In the genomic region with DNA sequence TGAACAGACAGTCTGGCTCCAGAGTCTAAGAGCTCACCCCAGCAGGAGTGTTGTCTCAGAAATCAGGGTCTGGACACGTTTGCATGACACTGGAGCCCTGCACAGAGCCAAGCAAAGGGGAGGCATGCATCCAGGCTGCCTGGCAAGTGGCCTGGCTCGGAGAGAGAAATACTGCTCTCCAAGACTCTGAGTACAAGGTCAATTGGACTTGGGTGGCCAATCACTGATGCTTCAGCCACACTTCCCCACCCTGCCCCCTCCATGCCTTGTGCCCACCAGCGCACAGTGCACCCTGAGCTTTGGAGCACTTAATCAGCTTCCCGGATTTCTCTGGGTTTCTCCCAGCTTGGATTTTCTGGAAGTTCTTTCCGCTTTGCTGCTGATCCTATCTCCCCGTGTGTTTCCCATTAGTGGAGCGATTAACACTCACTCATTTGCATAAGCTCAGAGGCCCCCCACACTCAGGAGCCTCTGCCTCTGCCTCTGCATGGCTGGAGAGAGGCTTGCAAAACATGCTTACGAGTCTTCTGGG, we compare ENCODE assay signal across 18 mouse cellular contexts. TPM values are rescaled to one million over a fixed set of nuclear protein-coding genes. Genes with fewer than 3 reads are reported as not detected.
DNase-seq lines count a peak whose midpoint lies in the region; ATAC-seq lines count a peak whose summit lies in the region.
"Had no signal": no experiment of that assay in that cellular context is flagged by ENCODE, and none has a peak within 500 bp of the region (broad histone marks: within the 10 kb centered on the region; RNA-seq: fewer than 3 reads in every experiment).

No protein-coding gene starts in this region.

- H3K27me3 ChIP-seq in heart, embryonic 16.5 days (ENCODE audit: control insufficient read depth, insufficient read depth, low read length) = no peaks in the 10 kb centered on the region

- DNase-seq in heart, postnatal 4 days = no peak
- DNase-seq in lung, postnatal 10 days = peak; percentile 5
- no peak for DNase-seq in lung, postnatal 14 days
- DNase-seq in embryo, embryonic 11 days = peak; percentile 21
- DNase-seq in retina, postnatal 1 day = peak; percentile 75
- no peak for DNase-seq in c-Kit-positive CD71-positive TER-119-positive erythroid progenitor cells, embryonic 14.5 days (ENCODE audit: low spot score)
- DNase-seq: cerebellum, postnatal 36 days; heart, adult 18-20 months; right cerebral cortex, adult 18-20 months; thymus, postnatal 4 days had no signal

- H3K4me2 ChIP-seq in heart, embryonic 16.5 days (ENCODE audit: low read depth, low read length) = no peak overlapping the region
- H3K4me2 ChIP-seq: liver, embryonic 11.5 days had no signal

- no peak overlapping the region for H3K27ac ChIP-seq in heart, embryonic 16.5 days (ENCODE audit: low read length)
- H3K27ac ChIP-seq: left cerebral cortex, adult 2 months had no signal

- 0 out of 2 replicates have a peak, but pooled peaks have one; percentile 49 for ATAC-seq in heart, embryonic 16.5 days (replicated peaks; ENCODE audit: extremely low read depth, insufficient read depth, low FRiP score)
- ATAC-seq: CD4-positive, CD25-positive, alpha-beta regulatory T cell, adult 4 months; Patski had no signal

- H3K4me1 ChIP-seq in heart, embryonic 16.5 days (ENCODE audit: control insufficient read depth, insufficient read depth, low read length) = no peaks in the 10 kb centered on the region

- no peaks in the 10 kb centered on the region for H3K36me3 ChIP-seq in heart, embryonic 16.5 days (ENCODE audit: control insufficient read depth, insufficient read depth)

- no peak overlapping the region for H3K9ac ChIP-seq in heart, embryonic 16.5 days (ENCODE audit: low read length)

- H3K9me3 ChIP-seq in heart, embryonic 16.5 days (replicated peaks; ENCODE audit: control insufficient read depth, low read length) = no peaks in the 10 kb centered on the region

- 22% methylated on average over 8 of the region's 8 CpGs for WGBS in heart, embryonic 16.5 days

- H3K4me3 ChIP-seq in heart, embryonic 16.5 days (ENCODE audit: low read length) = no peak overlapping the region
- H3K4me3 ChIP-seq: erythroblast, embryonic 14.5 days; left cerebral cortex, adult 2 months had no signal

RNA-seq across cellular contexts. Expression of a gene that starts 32.2 kb away (rescaled TPM):
- 0.07 TPM in 1 of 2 replicates, not detected in the other for polyA plus RNA-seq in heart, embryonic 16.5 days (2015; fragmentation: Nextera tagmentation; extraction: Ambion mirVana)
- total RNA-seq in heart, postnatal 4 days (2021) = under 1 TPM; 0.45 to 0.59 TPM
- polyA plus RNA-seq: stomach, embryonic 14.5 days had no signal

RNA-seq across cellular contexts. Expression of a gene that starts 49.3 kb away (rescaled TPM):
- polyA plus RNA-seq in heart, embryonic 16.5 days (2015; fragmentation: Nextera tagmentation; extraction: Ambion mirVana) = not detected in 2 replicates
- total RNA-seq in heart, postnatal 4 days (2021) = not detected
- total RNA-seq: heart, adult 18-20 months; hematopoietic stem cell, adult 5-6 weeks; left cerebral cortex, adult 2 months had no signal
- polyA plus RNA-seq: CD4-positive, CD25-positive, alpha-beta regulatory T cell, adult 4 months; erythroblast, embryonic 14.5 days; liver, embryonic 11.5 days; Patski; stomach, embryonic 14.5 days had no signal

RNA-seq across cellular contexts. Expression of a gene that starts 55.0 kb away (rescaled TPM):
- not detected in 2 replicates for polyA plus RNA-seq in heart, embryonic 16.5 days (2015; fragmentation: Nextera tagmentation; extraction: Ambion mirVana)
- not detected for total RNA-seq in heart, postnatal 4 days (2021)
- total RNA-seq: heart, adult 18-20 months; hematopoietic stem cell, adult 5-6 weeks; left cerebral cortex, adult 2 months had no signal
- polyA plus RNA-seq: CD4-positive, CD25-positive, alpha-beta regulatory T cell, adult 4 months; erythroblast, embryonic 14.5 days; liver, embryonic 11.5 days; Patski; stomach, embryonic 14.5 days had no signal

Comparison
In these comparisons a context has a peak if more than half of its experiments do, and no peak if none do; other contexts are left out.
1. DNase-seq: peak in lung, postnatal 10 days (single experiment), embryo, embryonic 11 days (single experiment) and retina, postnatal 1 day (single experiment); none in heart, postnatal 4 days (single experiment), lung, postnatal 14 days (single experiment) and c-Kit-positive CD71-positive TER-119-positive erythroid progenitor cells, embryonic 14.5 days (single experiment).